Mouse (Mus musculus): ENCODE results near the gene Map1lc3a. TPM values are rescaled to one million over a fixed set of nuclear protein-coding genes. Genes with fewer than 3 reads are reported as not detected.

Gene Map1lc3a
- polyA plus RNA-seq, 1 experiment from 2014 or later = 680 TPM

DNA sequence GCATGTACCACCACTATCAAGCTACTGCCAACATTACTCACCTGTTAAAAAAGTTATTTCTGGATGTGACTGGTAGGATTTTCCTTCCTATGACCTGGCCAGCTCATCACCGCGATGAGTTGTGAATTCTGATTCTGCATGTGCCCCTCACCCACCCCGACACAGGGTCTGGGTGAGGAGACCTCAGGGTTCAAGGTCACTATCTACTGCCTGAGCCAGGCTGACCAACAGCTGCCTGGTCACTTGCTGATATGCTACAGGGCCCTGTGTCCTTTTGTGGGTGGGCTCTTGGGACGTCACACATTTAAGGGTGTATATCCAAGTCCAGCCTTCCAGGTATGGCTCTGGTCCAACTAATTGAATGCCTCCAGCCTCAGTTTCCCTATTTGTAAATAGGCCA lies 3.1 kb downstream of the Map1lc3a start:
- Histone ChIP-seq H3K4me2 (ENCODE audit: low read depth, low read length) (no peak overlapping the region), H3K9ac (replicated peaks; ENCODE audit: low read depth, low read length) (no peak overlapping the region), H3K36me3 (ENCODE audit: control insufficient read depth, insufficient read depth, low read length) (0 out of 2 replicates have a peak, but pooled peaks cover 3% of the 10 kb centered on the region), H3K27ac (ENCODE audit: low read depth, low read length) (no peak overlapping the region), H3K4me3 (ENCODE audit: low read depth, low read length) (no peak overlapping the region), H3K4me1 (ENCODE audit: control insufficient read depth, insufficient read depth, low read length) (peaks cover 7% of the 10 kb centered on the region; the same call in 1 of the 2 replicates), H3K9me3 (ENCODE audit: control insufficient read depth, low read length) (no peaks in the 10 kb centered on the region), H3K27me3 (ENCODE audit: control insufficient read depth, insufficient read depth, low read length) (no peaks in the 10 kb centered on the region)
- no peak for ATAC-seq (ENCODE audit: low read depth)
- 91% methylated on average over 4 of the region's 4 CpGs for whole genome bisulfite sequencing

DNA sequence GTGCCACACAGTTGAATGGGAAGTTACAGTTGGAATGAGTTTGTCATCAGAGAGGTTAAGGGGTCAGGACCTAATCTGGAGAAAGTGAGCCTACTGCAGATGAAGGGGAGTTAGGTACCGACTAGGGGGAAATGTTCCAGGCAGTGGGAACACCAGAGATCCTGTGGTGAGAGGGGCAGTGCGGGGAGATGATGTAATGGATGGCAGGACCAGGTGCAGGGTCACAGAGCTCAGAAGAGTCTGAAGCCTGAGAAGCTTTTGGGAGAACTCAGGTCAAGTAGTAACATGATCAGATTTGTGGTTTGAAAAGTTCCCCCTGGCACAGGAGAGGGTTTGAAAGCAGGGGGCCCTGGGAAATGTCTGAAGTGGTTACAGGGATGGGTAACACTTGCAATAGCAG lies 4.0 kb downstream of the Map1lc3a start:
- Histone ChIP-seq H3K27ac (ENCODE audit: low read depth, low read length) (no peak overlapping the region), H3K9ac (replicated peaks; ENCODE audit: low read depth, low read length) (no peak overlapping the region), H3K4me1 (ENCODE audit: control insufficient read depth, insufficient read depth, low read length) (peaks cover 7% of the 10 kb centered on the region; the same call in 1 of the 2 replicates), H3K9me3 (ENCODE audit: control insufficient read depth, low read length) (no peaks in the 10 kb centered on the region), H3K4me3 (ENCODE audit: low read depth, low read length) (no peak overlapping the region), H3K4me2 (ENCODE audit: low read depth, low read length) (no peak overlapping the region), H3K27me3 (ENCODE audit: control insufficient read depth, insufficient read depth, low read length) (no peaks in the 10 kb centered on the region), H3K36me3 (ENCODE audit: control insufficient read depth, insufficient read depth, low read length) (0 out of 2 replicates have a peak, but pooled peaks cover 3% of the 10 kb centered on the region)
- 85% methylated on average over 2 of the region's 2 CpGs for WGBS
- ATAC-seq (ENCODE audit: low read depth) = no peak

DNA sequence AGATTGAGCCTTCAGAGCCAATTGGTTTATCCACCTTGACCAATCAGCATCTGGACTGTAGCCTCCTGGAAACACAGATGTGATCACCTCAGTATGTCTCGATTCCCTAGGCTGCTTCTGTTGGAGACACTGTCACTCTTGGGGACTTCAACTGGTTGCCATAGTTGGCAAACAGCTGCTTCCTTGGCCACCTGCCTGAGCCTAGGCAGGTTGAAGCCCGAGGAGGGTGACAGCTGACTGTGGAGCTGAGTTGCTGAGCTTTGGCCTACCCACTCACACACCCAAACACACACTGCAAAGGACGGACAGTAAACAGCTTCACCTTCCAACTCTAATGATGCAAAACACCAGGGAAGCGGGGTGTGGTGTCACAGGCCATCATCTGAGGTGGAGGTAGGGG lies 7.7 kb downstream of the Map1lc3a start:
- Histone ChIP-seq H3K36me3 (ENCODE audit: control insufficient read depth, insufficient read depth, low read length) (0 out of 2 replicates have a peak, but pooled peaks cover under 1% of the 10 kb centered on the region), H3K4me1 (ENCODE audit: control insufficient read depth, insufficient read depth, low read length) (no peaks in the 10 kb centered on the region), H3K4me3 (ENCODE audit: low read depth, low read length) (no peak overlapping the region), H3K27me3 (ENCODE audit: control insufficient read depth, insufficient read depth, low read length) (no peaks in the 10 kb centered on the region), H3K4me2 (ENCODE audit: low read depth, low read length) (no peak overlapping the region), H3K9me3 (ENCODE audit: control insufficient read depth, low read length) (no peaks in the 10 kb centered on the region), H3K9ac (replicated peaks; ENCODE audit: low read depth, low read length) (no peak overlapping the region), H3K27ac (ENCODE audit: low read depth, low read length) (no peak overlapping the region)
- 99% methylated on average over 4 of the region's 4 CpGs for WGBS
- ATAC-seq (ENCODE audit: low read depth) = no peak

DNA sequence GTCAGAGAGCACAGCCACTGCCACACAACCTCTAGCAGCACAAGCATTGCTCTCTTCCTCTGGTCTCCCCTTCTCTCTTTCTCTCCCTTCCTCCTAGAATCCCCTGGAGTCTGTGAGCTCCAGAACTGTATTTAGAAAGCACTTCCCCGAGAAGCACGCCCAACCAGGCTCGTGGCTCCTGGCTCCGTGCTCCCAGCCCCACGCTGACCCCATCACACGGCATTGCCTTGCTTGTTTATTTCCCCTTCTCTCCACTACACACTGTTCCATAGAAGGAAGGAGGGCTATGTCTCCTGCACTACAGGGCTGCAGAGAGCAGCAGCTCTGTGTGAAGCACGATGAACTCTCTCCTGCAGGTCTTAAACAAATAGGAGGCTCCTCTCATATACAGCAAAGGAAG lies 8.6 kb downstream of the Map1lc3a start:
- ATAC-seq (ENCODE audit: low read depth) = no peak
- 83% methylated on average over 7 of the region's 7 CpGs for WGBS
- no peak overlapping the region for H3K4me3 ChIP-seq (ENCODE audit: low read depth, low read length)

DNA sequence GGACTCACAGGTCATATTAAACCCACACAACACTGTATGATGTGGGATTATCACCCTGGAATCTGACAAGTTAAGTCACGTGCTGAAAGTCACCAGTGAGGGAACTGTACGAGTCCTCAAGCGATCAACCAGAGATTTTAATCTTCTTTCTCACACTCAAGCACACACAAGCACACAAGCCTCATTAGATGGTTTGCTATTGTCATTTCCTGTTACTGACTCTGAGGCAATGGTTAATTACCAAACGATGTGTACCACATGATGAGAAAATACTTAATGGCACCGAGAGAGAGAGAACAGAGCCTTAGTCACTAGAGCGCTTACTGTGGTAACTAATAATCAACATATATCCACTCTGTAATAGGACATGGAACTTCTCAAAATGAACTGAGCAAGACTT lies 9.6 kb downstream of the Map1lc3a start:
- H3K27me3 ChIP-seq (ENCODE audit: control insufficient read depth, insufficient read depth, low read length) = no peaks in the 10 kb centered on the region
- no peak overlapping the region for H3K4me2 ChIP-seq (ENCODE audit: low read depth, low read length)
- H3K9ac ChIP-seq (replicated peaks; ENCODE audit: low read depth, low read length) = no peak overlapping the region
- no peaks in the 10 kb centered on the region for H3K9me3 ChIP-seq (ENCODE audit: control insufficient read depth, low read length)
- no peak overlapping the region for H3K27ac ChIP-seq (ENCODE audit: low read depth, low read length)
- H3K4me1 ChIP-seq (ENCODE audit: control insufficient read depth, insufficient read depth, low read length) = no peaks in the 10 kb centered on the region
- H3K36me3 ChIP-seq (ENCODE audit: control insufficient read depth, insufficient read depth, low read length) = no peaks in the 10 kb centered on the region
- 83% methylated on average over 6 of the region's 6 CpGs for WGBS
- no peak for ATAC-seq (ENCODE audit: low read depth)
- no peak overlapping the region for H3K4me3 ChIP-seq (ENCODE audit: low read depth, low read length)

More for the DNA sequence above, 8.6 kb downstream of the Map1lc3a start:
- Histone ChIP-seq H3K36me3 (ENCODE audit: control insufficient read depth, insufficient read depth, low read length) (no peaks in the 10 kb centered on the region), H3K9ac (replicated peaks; ENCODE audit: low read depth, low read length) (no peak overlapping the region), H3K4me2 (ENCODE audit: low read depth, low read length) (no peak overlapping the region), H3K27ac (ENCODE audit: low read depth, low read length) (no peak overlapping the region), H3K27me3 (ENCODE audit: control insufficient read depth, insufficient read depth, low read length) (no peaks in the 10 kb centered on the region), H3K9me3 (ENCODE audit: control insufficient read depth, low read length) (no peaks in the 10 kb centered on the region), H3K4me1 (ENCODE audit: control insufficient read depth, insufficient read depth, low read length) (no peaks in the 10 kb centered on the region)

DNA sequence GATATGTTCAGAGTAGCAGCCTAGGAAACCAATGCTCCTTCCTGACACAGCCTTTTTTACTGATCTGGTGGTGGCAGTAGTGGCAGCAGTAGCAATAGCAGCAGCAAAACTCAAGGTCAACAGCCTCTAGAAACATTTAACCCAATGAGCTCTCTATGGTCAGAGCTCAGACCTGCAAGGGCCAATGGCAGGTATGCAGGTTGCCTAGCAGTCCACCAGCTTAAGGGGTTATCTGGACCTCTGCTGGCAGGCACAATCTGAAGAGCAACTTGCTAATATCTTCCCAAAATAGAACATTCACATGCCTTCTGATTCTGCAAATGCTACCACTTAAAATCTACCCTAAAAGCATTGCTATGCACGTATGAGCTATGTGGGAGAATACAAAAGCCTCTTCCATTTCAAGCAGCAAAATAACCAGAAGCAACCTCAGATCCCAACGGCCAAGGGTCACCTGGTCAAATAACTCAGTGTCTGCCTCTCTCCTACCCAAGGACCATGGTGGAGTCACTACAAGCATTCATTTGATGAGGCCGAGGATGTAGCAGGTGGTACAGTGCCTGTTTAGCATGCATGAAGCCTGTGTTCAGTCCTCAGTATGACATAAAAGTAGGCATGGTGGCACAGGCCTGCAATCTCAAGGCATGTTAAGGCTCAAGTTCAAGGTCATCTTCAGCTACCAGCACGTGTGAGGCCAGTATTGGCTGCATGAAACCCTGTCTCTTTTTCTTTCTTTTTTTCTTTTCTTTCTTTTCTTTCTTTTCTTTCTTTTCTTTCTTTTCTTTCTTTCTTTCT lies 11.6 kb downstream of the Map1lc3a start:
- no peaks in the 10 kb centered on the region for H3K4me1 ChIP-seq (ENCODE audit: control insufficient read depth, insufficient read depth, low read length)
- ATAC-seq (ENCODE audit: low read depth) = no peak
- peaks cover 3% of the 10 kb centered on the region; the same call in 1 of the 2 replicates for H3K36me3 ChIP-seq (ENCODE audit: control insufficient read depth, insufficient read depth, low read length)
- no peaks in the 10 kb centered on the region for H3K9me3 ChIP-seq (ENCODE audit: control insufficient read depth, low read length)
- H3K4me2 ChIP-seq (ENCODE audit: low read depth, low read length) = no peak overlapping the region
- H3K4me3 ChIP-seq (ENCODE audit: low read depth, low read length) = no peak overlapping the region
- no peak overlapping the region for H3K27ac ChIP-seq (ENCODE audit: low read depth, low read length)
- H3K9ac ChIP-seq (replicated peaks; ENCODE audit: low read depth, low read length) = no peak overlapping the region
- no peaks in the 10 kb centered on the region for H3K27me3 ChIP-seq (ENCODE audit: control insufficient read depth, insufficient read depth, low read length)
- WGBS = 83% methylated on average over 4 of the region's 4 CpGs

DNA sequence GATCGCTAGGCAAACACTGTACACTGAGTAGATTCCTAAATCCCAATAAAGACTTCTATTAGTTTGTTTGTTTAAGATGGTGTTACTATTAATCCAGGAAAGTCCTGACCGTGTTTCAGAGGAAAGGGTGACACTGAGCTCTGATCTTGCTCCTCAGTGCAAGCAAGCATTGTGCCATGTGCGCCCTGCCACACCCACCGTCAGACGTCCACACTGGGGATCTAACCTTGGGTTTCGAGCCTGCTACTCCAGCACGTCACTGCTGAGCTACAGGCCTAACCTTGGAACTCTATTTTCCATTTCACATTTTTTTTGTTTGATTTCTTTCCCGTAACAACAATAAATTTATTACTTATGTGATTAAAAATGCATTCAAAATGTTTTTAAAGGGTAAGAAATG lies 14.0 kb downstream of the Map1lc3a start:
- Histone ChIP-seq H3K4me2 (ENCODE audit: low read depth, low read length) (no peak overlapping the region), H3K36me3 (ENCODE audit: control insufficient read depth, insufficient read depth, low read length) (peaks cover 8% of the 10 kb centered on the region; the same call in 1 of the 2 replicates), H3K4me3 (ENCODE audit: low read depth, low read length) (no peak overlapping the region), H3K4me1 (ENCODE audit: control insufficient read depth, insufficient read depth, low read length) (no peaks in the 10 kb centered on the region), H3K9me3 (ENCODE audit: control insufficient read depth, low read length) (no peaks in the 10 kb centered on the region), H3K9ac (replicated peaks; ENCODE audit: low read depth, low read length) (no peak overlapping the region), H3K27me3 (ENCODE audit: control insufficient read depth, insufficient read depth, low read length) (no peaks in the 10 kb centered on the region), H3K27ac (ENCODE audit: low read depth, low read length) (no peak overlapping the region)
- WGBS = 94% methylated on average over 8 of the region's 8 CpGs
- no peak for ATAC-seq (ENCODE audit: low read depth)

DNA sequence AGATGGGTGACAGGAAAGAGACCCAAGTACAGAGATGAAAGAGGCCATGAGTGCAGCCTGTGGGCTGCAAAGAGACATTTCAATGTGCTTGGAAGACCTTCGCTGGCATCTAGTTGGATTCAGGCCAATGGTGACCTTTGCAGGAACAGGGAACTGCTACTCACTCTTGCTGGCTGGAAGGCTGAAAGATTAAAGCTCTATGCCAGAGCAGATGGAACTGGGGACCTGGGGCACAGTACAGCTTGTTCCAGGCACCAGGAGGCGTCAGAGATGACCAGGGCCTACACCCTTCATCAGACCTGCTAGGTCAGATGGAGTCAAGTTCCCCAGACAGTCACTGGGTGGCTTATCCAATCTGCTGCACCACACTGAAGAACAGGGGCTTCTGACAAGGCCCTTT lies 17.3 kb downstream of the Map1lc3a start:
- Histone ChIP-seq H3K4me3 (ENCODE audit: low read depth, low read length) (no peak overlapping the region), H3K27ac (ENCODE audit: low read depth, low read length) (no peak overlapping the region), H3K9me3 (ENCODE audit: control insufficient read depth, low read length) (no peaks in the 10 kb centered on the region), H3K9ac (replicated peaks; ENCODE audit: low read depth, low read length) (no peak overlapping the region), H3K4me2 (ENCODE audit: low read depth, low read length) (no peak overlapping the region), H3K36me3 (ENCODE audit: control insufficient read depth, insufficient read depth, low read length) (peaks cover 31% of the 10 kb centered on the region), H3K4me1 (ENCODE audit: control insufficient read depth, insufficient read depth, low read length) (no peaks in the 10 kb centered on the region), H3K27me3 (ENCODE audit: control insufficient read depth, insufficient read depth, low read length) (no peaks in the 10 kb centered on the region)
- ATAC-seq (ENCODE audit: low read depth) = no peak
- 92% methylated on average over 2 of the region's 2 CpGs for WGBS

DNA sequence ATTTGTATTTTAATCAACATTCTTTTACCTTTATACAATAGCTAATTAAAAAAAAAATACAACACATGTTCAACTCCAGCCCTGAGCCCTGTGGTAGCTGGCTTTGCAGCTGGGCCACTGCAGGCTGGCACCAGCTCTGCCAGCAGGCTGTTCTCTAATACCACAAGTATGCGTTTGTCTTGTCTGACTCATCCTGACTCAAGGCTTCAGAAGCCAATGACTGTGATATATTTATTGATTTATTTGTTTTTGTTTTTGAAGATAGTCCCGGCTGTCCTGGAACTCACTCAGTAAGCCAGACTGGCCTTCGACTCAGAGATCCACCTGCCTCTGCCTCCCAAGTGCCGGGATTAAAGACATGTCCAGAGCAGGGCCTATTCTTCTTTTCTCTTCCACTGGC lies 17.8 kb downstream of the Map1lc3a start:
- 94% methylated on average over 4 of the region's 4 CpGs for WGBS
- H3K36me3 ChIP-seq (ENCODE audit: control insufficient read depth, insufficient read depth, low read length) = peaks cover 35% of the 10 kb centered on the region
- no peak overlapping the region for H3K27ac ChIP-seq (ENCODE audit: low read depth, low read length)
- H3K9me3 ChIP-seq (ENCODE audit: control insufficient read depth, low read length) = no peaks in the 10 kb centered on the region
- H3K4me2 ChIP-seq (ENCODE audit: low read depth, low read length) = no peak overlapping the region
- no peak overlapping the region for H3K4me3 ChIP-seq (ENCODE audit: low read depth, low read length)
- H3K9ac ChIP-seq (replicated peaks; ENCODE audit: low read depth, low read length) = no peak overlapping the region
- no peaks in the 10 kb centered on the region for H3K4me1 ChIP-seq (ENCODE audit: control insufficient read depth, insufficient read depth, low read length)
- ATAC-seq (ENCODE audit: low read depth) = no peak
- no peaks in the 10 kb centered on the region for H3K27me3 ChIP-seq (ENCODE audit: control insufficient read depth, insufficient read depth, low read length)

All from neural tube, embryonic 14.5 days (tissue).